Mouse (Mus musculus) right cerebral cortex, adult 18-20 months (tissue): Measurements from ENCODE around the gene Utrn.

Experiments
- DNase-seq: peaks from one replicate; pipeline ENCODE4 v3.0.0; 2022; ENCODE audit warnings: mixed read lengths

Utrn gene

DNA sequence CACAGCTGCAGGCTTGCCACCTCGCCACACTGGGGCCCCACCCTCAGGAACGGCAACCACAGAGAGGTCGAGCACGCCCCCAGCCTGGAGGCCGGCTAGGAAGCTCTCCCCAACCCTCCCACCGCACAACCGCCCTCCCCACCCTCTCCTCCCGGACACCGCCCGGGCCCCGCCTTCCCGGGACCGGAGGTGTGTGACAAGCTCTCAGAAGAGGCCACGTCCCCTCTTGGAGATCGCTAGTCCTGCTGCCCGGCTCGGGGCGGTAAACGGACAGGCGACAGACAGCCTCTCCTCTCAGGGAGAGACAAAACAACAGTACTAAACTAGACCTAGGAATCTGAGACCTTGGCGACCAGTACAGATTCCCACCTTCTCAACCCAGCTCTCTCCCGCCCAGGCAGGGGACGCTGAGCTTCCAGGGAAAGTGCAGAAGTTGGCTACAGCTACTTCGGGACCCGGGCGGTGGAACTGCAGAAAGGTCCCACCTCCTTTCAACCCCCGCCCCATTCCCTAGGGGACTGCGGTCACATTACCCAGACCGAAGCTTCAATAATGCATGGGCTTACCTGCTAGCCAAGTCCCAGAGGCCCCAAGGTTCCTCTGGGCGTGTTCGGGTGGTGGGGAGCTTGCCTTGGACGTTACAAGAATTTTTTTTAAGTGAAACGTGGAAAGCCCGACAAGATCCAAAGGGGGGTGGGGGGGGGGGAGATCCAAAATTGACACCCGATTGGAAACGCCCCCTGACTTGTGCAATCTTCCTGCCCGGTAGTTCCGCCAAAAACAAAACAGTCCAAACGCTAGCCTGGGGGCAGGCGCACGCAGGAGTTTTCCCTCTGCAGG is 756 bp downstream of the Utrn start:
- peak; percentile 6 for DNase-seq

DNA sequence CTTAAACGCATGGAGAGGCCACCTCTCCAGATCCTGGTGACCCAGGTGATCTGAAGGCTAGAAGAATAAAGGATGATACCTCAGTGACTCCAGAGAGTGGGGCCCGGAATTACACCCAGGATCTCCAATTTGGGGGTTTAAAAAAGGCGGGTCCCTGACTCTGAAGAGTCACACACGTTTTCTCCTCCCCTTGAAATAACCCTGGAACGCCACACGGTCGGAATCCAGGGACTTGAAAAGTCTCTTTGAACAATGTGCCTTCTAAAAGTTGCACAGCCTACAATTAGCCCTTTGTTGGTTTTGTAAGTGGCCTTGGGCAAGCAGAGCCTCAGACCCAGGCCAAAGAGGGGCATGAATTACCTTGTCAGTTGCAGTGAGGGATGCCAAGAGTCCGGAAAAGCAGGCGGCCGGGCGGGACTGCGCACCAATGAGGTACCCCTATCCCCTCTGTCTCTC is 1.4 kb downstream of the Utrn start:
- DNase-seq = no peak

DNA sequence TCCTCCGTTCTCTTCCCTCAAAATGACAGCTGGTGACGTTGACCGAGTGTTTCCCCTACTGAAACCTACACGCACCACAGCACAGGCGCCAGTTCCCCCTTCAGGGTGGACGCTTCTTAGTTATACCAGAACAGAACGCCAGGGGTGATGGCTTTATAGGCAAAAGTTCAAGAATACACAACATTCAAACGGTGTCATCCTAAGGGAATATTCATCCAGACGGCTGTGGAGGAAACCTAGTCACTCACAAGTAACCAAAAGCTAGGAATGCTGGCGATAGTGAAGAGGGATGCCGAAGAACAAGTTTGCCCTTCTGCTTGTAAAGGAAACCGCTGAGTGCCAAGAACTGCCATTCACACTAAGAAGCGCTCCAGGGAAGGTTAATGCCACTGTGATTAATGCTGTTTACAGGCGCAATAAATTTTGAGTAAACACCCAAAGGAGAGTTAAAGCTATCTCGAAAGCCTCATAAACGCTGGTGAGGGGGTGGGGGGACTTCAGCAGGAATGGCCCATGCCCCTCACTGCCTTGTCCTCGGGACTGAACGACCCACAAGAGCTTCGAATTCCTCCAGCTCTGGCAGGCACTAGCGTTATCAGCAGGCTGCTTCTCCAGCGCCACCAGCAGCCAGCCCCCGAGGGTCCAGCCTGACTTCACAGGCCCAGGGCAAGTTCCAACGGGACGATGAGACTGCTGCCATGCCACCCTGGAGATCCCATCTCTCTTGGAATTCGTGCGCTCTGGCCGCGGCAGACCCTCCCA is 2.0 kb downstream of the Utrn start:
- DNase-seq = no peak

DNA sequence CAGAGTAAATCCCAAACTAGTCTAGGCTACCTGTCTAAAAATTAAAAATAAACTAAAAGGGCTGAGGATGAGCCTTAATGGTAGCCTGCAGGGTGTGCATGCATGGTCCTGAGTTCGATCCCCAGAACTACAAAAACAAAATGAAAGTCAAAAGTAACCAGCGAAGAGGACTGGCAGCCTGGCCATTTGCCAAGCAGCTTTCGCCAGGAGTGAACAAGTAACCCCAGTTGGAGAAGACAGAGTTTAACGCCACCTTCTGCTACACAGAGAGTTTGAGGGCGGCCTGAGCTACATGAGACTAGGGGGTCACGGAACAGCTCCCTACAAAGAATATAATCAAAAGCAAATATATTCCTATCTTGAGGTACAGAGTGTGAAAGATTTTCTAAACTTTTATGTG is 4.0 kb downstream of the Utrn start:
- DNase-seq = no peak

- no peak for DNase-seq
Observed at GRCm38 (mm10) chr10:12863581-12863980, 5.6 kb downstream of the Utrn start.

DNA sequence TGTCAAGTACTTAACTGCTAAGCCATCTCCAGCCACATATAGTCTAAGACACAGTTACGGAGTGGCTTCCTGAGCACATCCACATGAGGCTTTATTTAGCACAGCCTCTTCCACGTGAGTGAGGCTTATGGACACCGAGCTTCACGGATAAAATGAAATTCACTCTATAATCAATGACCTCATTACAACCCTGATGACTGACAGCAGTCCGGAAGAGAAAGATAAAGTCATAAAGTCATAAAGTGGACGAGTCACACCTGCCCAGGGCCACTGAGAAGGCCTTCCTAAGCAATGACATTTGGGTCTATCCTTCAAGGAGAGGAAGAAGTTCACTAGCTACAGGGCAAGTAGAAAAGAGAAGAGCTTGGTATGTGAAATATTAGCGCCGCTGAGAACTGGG is 7.1 kb downstream of the Utrn start:
- no peak for DNase-seq

- no peak for DNase-seq
Observed at GRCm38 (mm10) chr10:12861381-12861780, 7.8 kb downstream of the Utrn start.

DNA sequence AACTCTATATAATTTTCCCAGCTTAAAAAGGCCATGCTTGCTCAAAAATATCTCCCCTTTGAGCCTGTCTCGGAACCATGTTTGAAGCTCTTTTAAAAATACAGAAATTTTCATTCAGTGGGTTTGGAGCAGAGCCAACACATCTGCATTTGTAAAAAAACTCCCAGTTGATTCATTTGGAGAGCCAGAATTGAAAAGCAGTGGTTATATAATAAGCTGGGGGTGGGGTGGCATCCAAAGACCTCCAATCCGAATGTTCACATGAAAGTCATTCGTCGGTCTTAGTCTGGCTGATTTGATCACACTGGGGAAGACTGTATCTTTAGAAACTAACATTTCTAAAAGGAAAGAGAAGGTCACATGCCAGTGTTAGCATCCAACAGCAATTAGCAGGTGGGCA is 8.4 kb downstream of the Utrn start:
- DNase-seq = peak; percentile 23

DNA sequence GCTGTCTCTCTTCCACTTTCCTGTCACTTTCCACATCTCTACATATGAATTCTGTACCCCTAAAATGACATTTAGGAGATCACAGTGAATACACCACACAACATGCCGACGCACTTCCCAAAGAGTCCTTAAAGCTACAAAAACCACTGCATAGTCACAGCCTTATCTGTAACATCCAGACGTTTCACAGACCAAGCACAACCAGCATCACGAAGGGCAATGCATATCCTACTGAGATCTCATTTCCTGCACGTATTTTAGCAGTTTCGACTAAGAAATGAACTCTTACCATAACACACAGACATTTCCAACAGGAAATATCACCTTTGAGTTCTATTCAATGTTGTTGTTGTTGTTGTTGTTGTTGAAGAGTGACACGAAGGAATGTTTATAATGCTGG is 8.8 kb downstream of the Utrn start:
- DNase-seq = no peak

GRCm38 (mm10) chr10:12858017-12858416 is 11.1 kb downstream of the Utrn start:
- DNase-seq = no peak

- no peak for DNase-seq
Observed at GRCm38 (mm10) chr10:12854298-12854697, 14.9 kb downstream of the Utrn start.

DNA sequence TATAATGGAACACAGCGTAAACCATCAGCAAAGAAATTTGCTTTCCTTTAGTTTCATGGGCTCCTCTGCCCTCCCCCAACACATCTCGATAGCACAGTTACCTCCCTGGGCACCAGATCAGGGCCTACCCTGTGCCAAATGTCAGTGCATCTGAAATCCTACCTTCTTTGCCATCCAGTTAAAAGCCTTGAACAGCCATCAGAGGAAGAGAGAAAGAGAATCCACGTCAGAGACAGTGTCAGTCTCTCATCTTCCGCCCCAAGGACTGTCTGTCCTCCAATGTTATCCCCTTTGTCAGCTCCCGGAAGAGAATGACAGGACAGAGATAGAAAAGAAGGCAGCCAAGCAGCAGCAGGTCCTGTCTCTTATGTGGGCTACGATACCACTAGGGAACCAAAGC is 15.4 kb downstream of the Utrn start:
- no peak for DNase-seq

DNA sequence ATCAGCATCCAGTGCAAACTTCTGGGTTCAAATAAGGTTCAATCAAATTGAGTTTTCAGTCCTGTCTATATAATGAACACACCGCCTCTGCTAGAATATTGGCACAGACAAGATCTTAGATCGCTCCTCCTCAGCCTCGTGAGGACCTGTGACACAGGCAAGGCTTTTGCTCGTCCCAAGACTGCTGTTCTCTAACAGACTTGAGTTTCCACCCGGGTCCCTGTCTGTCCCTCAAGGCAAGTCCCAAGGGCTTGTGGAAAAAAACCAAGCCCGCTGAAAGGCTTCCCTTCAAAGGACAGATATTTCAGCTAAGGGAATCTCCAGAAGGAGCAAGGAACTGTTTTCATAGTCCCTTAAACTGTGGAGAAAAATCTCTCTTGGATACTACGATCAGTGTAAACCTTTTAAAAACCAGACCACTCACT is 16.0 kb downstream of the Utrn start:
- DNase-seq = no peak

DNA sequence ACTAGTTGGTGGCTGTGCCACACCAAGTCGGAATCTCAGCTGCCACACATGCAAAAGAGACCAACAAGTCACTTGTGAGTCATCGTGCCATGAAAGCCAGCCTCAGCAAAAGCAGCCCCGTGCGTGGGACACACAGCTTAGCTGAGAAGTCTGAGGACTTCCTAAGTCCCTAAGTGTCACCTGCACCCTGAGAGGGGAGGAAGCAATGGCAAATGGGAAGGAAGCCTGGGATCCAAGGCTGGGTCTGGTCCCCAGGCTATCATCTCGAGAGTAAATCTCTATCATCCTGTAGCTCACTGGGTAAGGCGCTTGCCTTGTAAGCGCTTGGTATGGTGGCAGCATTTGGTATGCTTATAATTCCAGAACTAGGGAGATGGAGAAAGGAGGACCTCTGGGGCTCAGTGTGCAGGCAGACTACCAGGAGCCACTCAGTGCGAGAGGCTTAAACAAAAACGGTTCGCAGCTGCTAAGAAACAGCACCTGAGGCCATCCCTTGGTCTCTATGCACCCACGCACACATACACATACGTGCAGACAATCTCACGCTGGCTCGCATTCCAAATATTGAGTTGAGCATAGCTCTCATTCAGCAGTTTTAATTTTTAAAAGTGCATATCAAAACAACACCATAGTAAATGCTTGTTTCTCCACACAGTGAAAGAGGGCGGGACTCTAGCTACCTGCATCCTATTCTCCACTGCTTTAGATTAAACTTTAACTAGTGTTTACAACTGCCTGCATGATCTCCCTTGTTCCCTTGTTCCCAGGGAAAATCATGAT is 16.6 kb downstream of the Utrn start:
- DNase-seq = no peak

DNA sequence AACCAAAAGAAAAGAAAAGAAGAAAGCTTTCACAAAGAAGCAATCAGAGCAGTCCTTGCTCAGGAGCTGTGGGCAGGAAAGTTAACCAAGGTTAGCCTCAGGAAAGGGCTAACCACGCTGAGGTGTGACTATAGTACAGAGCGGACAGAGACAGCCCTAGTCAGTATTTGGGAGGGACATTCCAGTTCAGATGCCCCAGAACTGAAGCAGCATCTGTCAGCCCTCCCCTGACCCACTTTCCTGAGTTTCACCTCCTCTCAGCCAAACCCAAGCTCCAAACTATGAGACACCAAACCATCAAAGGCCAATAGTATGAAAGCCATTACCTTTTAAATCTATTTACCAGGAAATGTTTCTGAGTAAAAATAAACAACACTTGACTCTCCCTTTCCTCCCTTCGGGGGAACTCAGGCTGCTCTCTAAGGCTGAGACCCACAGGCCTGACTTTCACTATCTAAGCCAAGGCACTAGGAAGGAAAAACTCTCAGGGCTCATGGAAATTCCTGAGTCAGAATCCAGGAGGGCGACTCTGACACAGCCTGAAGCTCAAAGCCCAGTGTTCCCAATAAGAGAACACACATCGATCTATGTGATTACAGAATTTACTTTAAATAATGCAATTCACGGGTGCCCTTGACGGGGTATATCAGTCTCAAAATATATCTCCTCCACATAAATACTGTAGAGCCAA is 18.2 kb downstream of the Utrn start:
- no peak for DNase-seq

DNA sequence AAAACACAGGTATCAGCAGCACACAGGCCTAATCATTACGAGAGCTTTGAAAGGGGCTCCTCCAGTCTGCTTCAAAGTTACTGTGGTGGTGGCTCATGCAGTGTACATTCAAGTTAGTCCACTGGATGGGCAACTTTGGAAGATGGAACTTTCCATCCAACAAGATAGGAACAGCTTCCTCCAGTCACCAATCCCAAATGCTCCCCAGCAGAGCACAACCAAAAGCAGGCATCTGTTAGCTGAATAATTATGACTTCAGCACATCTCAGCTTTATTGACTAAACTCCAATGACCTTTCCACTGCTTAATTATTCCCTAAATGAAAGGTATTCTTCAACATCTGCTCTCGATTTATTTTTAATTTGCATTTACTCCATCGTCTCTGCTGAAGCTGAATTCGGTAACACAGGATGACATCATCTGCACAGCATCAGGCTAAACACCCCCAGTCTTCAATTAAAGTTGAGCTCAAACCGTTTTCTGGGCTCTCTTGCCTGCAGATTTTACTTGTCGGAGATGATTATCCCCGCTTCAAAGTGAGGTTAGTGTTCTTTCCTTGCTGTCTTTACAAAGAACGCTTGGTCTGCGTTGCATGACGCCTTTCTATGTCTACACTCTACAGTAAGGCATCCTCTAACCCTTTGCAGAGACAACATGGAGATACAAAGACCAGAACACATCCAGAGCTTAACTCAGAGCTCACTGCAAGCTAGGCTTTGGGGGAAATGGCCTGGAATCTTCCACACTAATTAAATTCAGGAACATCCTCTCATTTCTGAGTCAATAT is 20.6 kb downstream of the Utrn start:
- no peak for DNase-seq

GRCm38 (mm10) chr10:12842543-12842942 is 26.6 kb downstream of the Utrn start:
- no peak for DNase-seq

GRCm38 (mm10) chr10:12841497-12841896 is 27.7 kb downstream of the Utrn start:
- no peak for DNase-seq

- no peak for DNase-seq
Observed at GRCm38 (mm10) chr10:12837636-12838035, 31.5 kb downstream of the Utrn start.

- DNase-seq = no peak
Observed at GRCm38 (mm10) chr10:12836048-12836816, 32.9 kb downstream of the Utrn start.

DNA sequence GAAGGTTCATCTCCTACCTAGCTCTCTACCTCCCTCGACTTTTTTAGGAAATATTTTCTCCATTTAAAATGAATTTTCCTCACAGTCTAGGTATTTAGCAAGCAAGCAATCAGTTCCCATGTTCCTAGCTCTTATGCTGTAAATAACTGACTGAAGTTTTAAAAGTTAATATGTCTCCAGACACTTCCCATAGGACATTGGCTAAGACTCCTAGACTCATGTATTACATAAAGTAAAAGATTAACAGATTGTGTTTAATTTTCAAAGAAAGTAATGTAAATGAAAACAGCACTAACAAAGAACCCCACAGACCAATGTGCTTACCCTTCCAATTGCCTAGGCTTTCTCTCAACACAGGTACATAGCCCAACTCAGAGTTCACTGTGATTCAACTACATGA is 35.0 kb downstream of the Utrn start:
- no peak for DNase-seq
